Mouse (Mus musculus) hindbrain, embryonic 14.5 days (tissue): ENCODE results near the gene Lypd6b. TPM values are rescaled to one million over a fixed set of nuclear protein-coding genes. Genes with fewer than 3 reads are reported as not detected.

Experiments used
- ATAC-seq: fragments of 200-750 bp; cut with Nextera tagmentation; 2 replicates; pipeline ENCODE4 v1.8.0; 2017; ENCODE audit warnings: moderate number of reproducible peaks, mild to moderate bottlenecking, moderate TSS enrichment, moderate library complexity; ENCODE audit not compliant: low FRiP score
- DNase-seq: peaks from one replicate; pipeline ENCODE4 v3.0.0-alpha.2; 2015; ENCODE audit warnings: low spot score
- H3K27ac ChIP-seq: fragments of 300-500 bp; sonication (generic); 2 replicates; pipeline ENCODE4 v1.5.1; 2014; ENCODE audit warnings: mild to moderate bottlenecking, moderate library complexity
- H3K27me3 ChIP-seq: fragments of 300-500 bp; sonication (generic); 2 replicates; pipeline ENCODE4 v1.6.1; 2014; ENCODE audit warnings: mild to moderate bottlenecking, low read length, mixed read lengths; ENCODE audit not compliant: control insufficient read depth, insufficient read depth
- H3K36me3 ChIP-seq: fragments of 300-500 bp; sonication (generic); replicated peaks from 2 replicates; pipeline ENCODE4 v1.6.1; 2014; ENCODE audit not compliant: control insufficient read depth, insufficient read depth
- H3K4me1 ChIP-seq: fragments of 300-500 bp; sonication (generic); replicated peaks from 2 replicates; pipeline ENCODE4 v1.6.1; 2014; ENCODE audit warnings: antibody characterized with exemption, low read length, mixed read lengths; ENCODE audit not compliant: control insufficient read depth, insufficient read depth
- H3K4me2 ChIP-seq: fragments of 300-500 bp; sonication (generic); replicated peaks from 2 replicates; pipeline ENCODE4 v1.6.1; 2014; ENCODE audit warnings: mild to moderate bottlenecking, moderate library complexity
- H3K4me3 ChIP-seq: fragments of 300-500 bp; sonication (generic); replicated peaks from 2 replicates; pipeline ENCODE4 v1.5.1; 2014; ENCODE audit warnings: mild to moderate bottlenecking, low read length
- H3K9ac ChIP-seq: fragments of 300-500 bp; sonication (generic); 2 replicates; pipeline ENCODE4 v1.6.1; 2014
- H3K9me3 ChIP-seq: fragments of 300-500 bp; sonication (generic); 2 replicates; pipeline ENCODE4 v1.6.1; 2016; ENCODE audit warnings: low read length; ENCODE audit not compliant: control insufficient read depth
- WGBS: fragments of 180-500 bp; shearing (Covaris S2); extraction: QIAGEN DNeasy Blood & Tissue Kit; methylation state at CpG from one replicate; pipeline ENCODE4 v1.1.7; 2014; 5-methylcytosine and 5-hydroxymethylcytosine counted together
- polyA plus RNA-seq: library from polyadenylated mRNA; unstranded; fragments of >200 nt; fragmentation: Nextera tagmentation; extraction: Ambion mirVana; gene quantifications from 2 replicates; pipeline ENCODE4 v1.2.1, GENCODE M21; 2014

The Lypd6b gene
- polyA plus RNA-seq, 1 experiment from 2014 or later = 14.6 TPM

- Histone ChIP-seq H3K4me2 (no peak overlapping the region), H3K27me3 (no peaks in the 10 kb centered on the region), H3K9ac (no peak overlapping the region), H3K4me3 (no peak overlapping the region), H3K36me3 (no peaks in the 10 kb centered on the region), H3K27ac (no peak overlapping the region), H3K9me3 (no peaks in the 10 kb centered on the region), H3K4me1 (0 out of 2 replicates have a peak, but pooled peaks cover 3% of the 10 kb centered on the region)
- DNase-seq = no peak
- ATAC-seq = no peak
- WGBS = 73% methylated on average over 2 of the region's 2 CpGs
Measured at GRCm38 (mm10) chr2:49957449-49957848, 170.0 kb downstream of the Lypd6b start.

- WGBS = 91% methylated on average over 2 of the region's 2 CpGs
- no peaks in the 10 kb centered on the region for H3K27me3 ChIP-seq
- H3K9ac ChIP-seq = no peak overlapping the region
- no peak overlapping the region for H3K4me3 ChIP-seq
- H3K4me2 ChIP-seq = no peak overlapping the region
- H3K9me3 ChIP-seq = peaks cover 6% of the 10 kb centered on the region; the same call in 1 of the 2 replicates
- DNase-seq = no peak
- no peak for ATAC-seq
- no peak overlapping the region for H3K27ac ChIP-seq
- no peaks in the 10 kb centered on the region for H3K4me1 ChIP-seq
- no peaks in the 10 kb centered on the region for H3K36me3 ChIP-seq
Measured at GRCm38 (mm10) chr2:49961991-49962390, 174.5 kb downstream of the Lypd6b start.

GRCm38 (mm10) chr2:49964899-49965298 is 177.4 kb downstream of the Lypd6b start:
- Histone ChIP-seq H3K4me2 (no peak overlapping the region), H3K9me3 (peaks cover 6% of the 10 kb centered on the region; the same call in 1 of the 2 replicates), H3K4me3 (no peak overlapping the region), H3K4me1 (no peaks in the 10 kb centered on the region), H3K27me3 (no peaks in the 10 kb centered on the region), H3K27ac (no peak overlapping the region), H3K9ac (no peak overlapping the region), H3K36me3 (no peaks in the 10 kb centered on the region)
- DNase-seq (no peak), ATAC-seq (no peak)
- WGBS = 76% methylated on average over 3 of the region's 3 CpGs

- H3K4me1 ChIP-seq = no peaks in the 10 kb centered on the region
- peaks cover 9% of the 10 kb centered on the region; the same call in 1 of the 2 replicates for H3K9me3 ChIP-seq
- no peaks in the 10 kb centered on the region for H3K27me3 ChIP-seq
- no peak overlapping the region for H3K27ac ChIP-seq
- WGBS = 49% methylated on average over 3 of the region's 3 CpGs
- no peak overlapping the region for H3K4me2 ChIP-seq
- no peak for ATAC-seq
- DNase-seq = no peak
- no peak overlapping the region for H3K9ac ChIP-seq
- no peak overlapping the region for H3K4me3 ChIP-seq
- H3K36me3 ChIP-seq = no peaks in the 10 kb centered on the region
Measured at GRCm38 (mm10) chr2:49967748-49968147, 180.3 kb downstream of the Lypd6b start.

- Histone ChIP-seq H3K27me3 (no peaks in the 10 kb centered on the region), H3K9ac (no peak overlapping the region), H3K4me2 (no peak overlapping the region), H3K4me3 (no peak overlapping the region), H3K36me3 (no peaks in the 10 kb centered on the region), H3K9me3 (0 out of 2 replicates have a peak, but pooled peaks cover 3% of the 10 kb centered on the region), H3K27ac (no peak overlapping the region), H3K4me1 (no peaks in the 10 kb centered on the region)
- no peak for ATAC-seq
- DNase-seq = no peak
- WGBS = 88% methylated on average over 3 of the region's 3 CpGs
Measured at GRCm38 (mm10) chr2:49970990-49971389, 183.5 kb downstream of the Lypd6b start.

GRCm38 (mm10) chr2:49978606-49979005 is 191.1 kb downstream of the Lypd6b start:
- Histone ChIP-seq H3K9me3 (no peaks in the 10 kb centered on the region), H3K36me3 (no peaks in the 10 kb centered on the region), H3K4me1 (no peaks in the 10 kb centered on the region), H3K27ac (no peak overlapping the region), H3K27me3 (no peaks in the 10 kb centered on the region), H3K4me2 (no peak overlapping the region), H3K9ac (no peak overlapping the region), H3K4me3 (no peak overlapping the region)
- ATAC-seq (no peak), DNase-seq (no peak)
- 72% methylated on average over 10 of the region's 10 CpGs for WGBS

GRCm38 (mm10) chr2:49979991-49980390 is 192.5 kb downstream of the Lypd6b start:
- Histone ChIP-seq H3K27ac (no peak overlapping the region), H3K9me3 (no peaks in the 10 kb centered on the region), H3K4me1 (no peaks in the 10 kb centered on the region), H3K27me3 (no peaks in the 10 kb centered on the region), H3K4me2 (no peak overlapping the region), H3K4me3 (no peak overlapping the region), H3K9ac (no peak overlapping the region), H3K36me3 (no peaks in the 10 kb centered on the region)
- 94% methylated on average over 3 of the region's 3 CpGs for whole genome bisulfite sequencing
- ATAC-seq (no peak), DNase-seq (no peak)

GRCm38 (mm10) chr2:49983021-49983420 is 195.5 kb downstream of the Lypd6b start:
- DNase-seq (peak; percentile 32), ATAC-seq (no peak)
- 72% methylated on average over 5 of the region's 5 CpGs for WGBS
- no peak overlapping the region for H3K9ac ChIP-seq
- no peak overlapping the region for H3K27ac ChIP-seq
- H3K4me2 ChIP-seq = no peak overlapping the region
- H3K27me3 ChIP-seq = no peaks in the 10 kb centered on the region
- no peaks in the 10 kb centered on the region for H3K4me1 ChIP-seq
- H3K36me3 ChIP-seq = no peaks in the 10 kb centered on the region
- no peak overlapping the region for H3K4me3 ChIP-seq
- no peaks in the 10 kb centered on the region for H3K9me3 ChIP-seq

- ATAC-seq (no peak), DNase-seq (no peak)
- H3K27ac ChIP-seq = no peak overlapping the region
- no peaks in the 10 kb centered on the region for H3K9me3 ChIP-seq
- no peaks in the 10 kb centered on the region for H3K4me1 ChIP-seq
- no peak overlapping the region for H3K9ac ChIP-seq
- WGBS = 73% methylated on average over 3 of the region's 3 CpGs
- no peaks in the 10 kb centered on the region for H3K27me3 ChIP-seq
- no peak overlapping the region for H3K4me3 ChIP-seq
- no peaks in the 10 kb centered on the region for H3K36me3 ChIP-seq
- H3K4me2 ChIP-seq = no peak overlapping the region
Measured at GRCm38 (mm10) chr2:49984780-49985179, 197.3 kb downstream of the Lypd6b start.

- Histone ChIP-seq H3K36me3 (no peaks in the 10 kb centered on the region), H3K4me2 (no peak overlapping the region), H3K4me3 (no peak overlapping the region), H3K9ac (no peak overlapping the region), H3K27me3 (no peaks in the 10 kb centered on the region), H3K4me1 (no peaks in the 10 kb centered on the region), H3K9me3 (no peaks in the 10 kb centered on the region), H3K27ac (no peak overlapping the region)
- DNase-seq (no peak), ATAC-seq (no peak)
- 92% methylated on average over 4 of the region's 4 CpGs for WGBS
Measured at GRCm38 (mm10) chr2:49995841-49996240, 208.4 kb downstream of the Lypd6b start.
